Mouse (Mus musculus): Measurements from ENCODE around the gene Mrps22. TPM values are rescaled to one million over a fixed set of nuclear protein-coding genes. Genes with fewer than 3 reads are reported as not detected.

Mrps22 gene
- polyA plus RNA-seq, 1 experiment = not detected

GRCm38 (mm10) chr9:98601837-98602359, 438 bp upstream of the Mrps22 start:
- WGBS = 52% methylated on average over 11 of the region's 11 CpGs
- Histone ChIP-seq H3K4me3 (ENCODE audit: insufficient read depth, low read depth, low read length) (peak overlapping the region; percentile 63), H3K4me1 (ENCODE audit: control insufficient read depth, insufficient read depth, low read length) (peaks cover 3% of the 10 kb centered on the region; the same call in 1 of the 2 replicates), H3K27ac (ENCODE audit: insufficient read depth, low read depth, low read length) (no peak overlapping the region)
- TF ChIP-seq CTCF (IDR thresholded peaks at IDR 0.05; ENCODE audit: insufficient read depth, low read depth, low read length) (no peak), POLR2A (IDR thresholded peaks at IDR 0.05; ENCODE audit: insufficient read depth, low read depth, low read length) (no peak)

GRCm38 (mm10) chr9:98600094-98600493, 1.4 kb downstream of the Mrps22 start:
- no peak overlapping the region for H3K27ac ChIP-seq (ENCODE audit: insufficient read depth, low read depth, low read length)
- 76% methylated on average over 6 of the region's 6 CpGs for WGBS
- H3K4me3 ChIP-seq (ENCODE audit: insufficient read depth, low read depth, low read length) = no peak overlapping the region

GRCm38 (mm10) chr9:98583852-98584251, 17.6 kb downstream of the Mrps22 start:
- no peak overlapping the region for H3K27ac ChIP-seq (ENCODE audit: insufficient read depth, low read depth, low read length)
- H3K4me1 ChIP-seq (ENCODE audit: control insufficient read depth, insufficient read depth, low read length) = no peaks in the 10 kb centered on the region
- H3K4me3 ChIP-seq (ENCODE audit: insufficient read depth, low read depth, low read length) = no peak overlapping the region
- TF ChIP-seq CTCF (IDR thresholded peaks at IDR 0.05; ENCODE audit: insufficient read depth, low read depth, low read length) (no peak), POLR2A (IDR thresholded peaks at IDR 0.05; ENCODE audit: insufficient read depth, low read depth, low read length) (no peak)
- WGBS = 90% methylated on average over 4 of the region's 4 CpGs

More at GRCm38 (mm10) chr9:98600094-98600493, 1.4 kb downstream of the Mrps22 start:
- TF ChIP-seq POLR2A (IDR thresholded peaks at IDR 0.05; ENCODE audit: insufficient read depth, low read depth, low read length) (no peak), CTCF (IDR thresholded peaks at IDR 0.05; ENCODE audit: insufficient read depth, low read depth, low read length) (no peak)
- H3K4me1 ChIP-seq (ENCODE audit: control insufficient read depth, insufficient read depth, low read length) = peaks cover 3% of the 10 kb centered on the region; the same call in 1 of the 2 replicates

GRCm38 (mm10) chr9:98563137-98564126, 38.0 kb downstream of the Mrps22 start, which contains the start of gene Copb2:
Copb2 (plus strand) TSS chr9:98563721.
- no peak for TF ChIP-seq CTCF (IDR thresholded peaks at IDR 0.05; ENCODE audit: insufficient read depth, low read depth, low read length)
- TF ChIP-seq POLR2A (IDR thresholded peaks at IDR 0.05; ENCODE audit: insufficient read depth, low read depth, low read length) = peak; percentile 81
- under 1% methylated on average over 76 of the region's 76 CpGs for WGBS
- peaks cover 3% of the 10 kb centered on the region; the same call in 1 of the 2 replicates for H3K4me1 ChIP-seq (ENCODE audit: control insufficient read depth, insufficient read depth, low read length)
- no peak within 1 kb of the TSS for H3K27ac ChIP-seq (ENCODE audit: insufficient read depth, low read depth, low read length)
- H3K4me3 ChIP-seq (ENCODE audit: insufficient read depth, low read depth, low read length) = peak within 1 kb of the TSS; percentile 66

GRCm38 (mm10) chr9:98544042-98544441, 57.4 kb downstream of the Mrps22 start:
- H3K4me3 ChIP-seq (ENCODE audit: insufficient read depth, low read depth, low read length) = no peak overlapping the region
- no peak for TF ChIP-seq POLR2A (IDR thresholded peaks at IDR 0.05; ENCODE audit: insufficient read depth, low read depth, low read length)
- TF ChIP-seq CTCF (IDR thresholded peaks at IDR 0.05; ENCODE audit: insufficient read depth, low read depth, low read length) = no peak
- no peak overlapping the region for H3K27ac ChIP-seq (ENCODE audit: insufficient read depth, low read depth, low read length)
- no peaks in the 10 kb centered on the region for H3K4me1 ChIP-seq (ENCODE audit: control insufficient read depth, insufficient read depth, low read length)
- WGBS = 88% methylated on average over 3 of the region's 3 CpGs

Other genes starting within 250 kb of the Mrps22 start
- not detected in 2 replicates for gene Rbp1, start 178.7 kb downstream of the Mrps22 start, polyA plus RNA-seq (2012; ENCODE audit: insufficient read depth, insufficient read length, low replicate concordance, missing spikeins)
- not detected in 2 replicates for gene Rbp2, start 115.5 kb downstream of the Mrps22 start, polyA plus RNA-seq (2012; ENCODE audit: insufficient read depth, insufficient read length, low replicate concordance, missing spikeins)
- not detected in 2 replicates for gene Copb2, start 37.9 kb downstream of the Mrps22 start, polyA plus RNA-seq (2012; ENCODE audit: insufficient read depth, insufficient read length, low replicate concordance, missing spikeins)
- not detected in 2 replicates for gene Prr23a1, start 240.8 kb upstream of the Mrps22 start, polyA plus RNA-seq (2012; ENCODE audit: insufficient read depth, insufficient read length, low replicate concordance, missing spikeins)